Mouse (Mus musculus): ENCODE measurements at regions not wholly inside any gene's neighbourhood (a gene's known extent, or its start where the extent isn't known, plus 50 kb on each side); places are given as distances from the start of the nearest gene placed in this dataset.

GRCm38 (mm10) chr19:26208760-26209159, 396.1 kb upstream of the Smarca2 start:
- TF ChIP-seq ZC3H11A (IDR thresholded peaks at IDR 0.05; ENCODE audit: borderline replicate concordance, low read depth, low read length) (no peak), CHD2 (IDR thresholded peaks at IDR 0.05; ENCODE audit: low read depth, low read length) (no peak), ZNF384 (IDR thresholded peaks at IDR 0.05; ENCODE audit: low read depth, low read length) (no peak), HCFC1 (IDR thresholded peaks at IDR 0.05; ENCODE audit: borderline replicate concordance, insufficient read depth, low read length) (no peak), MAFK (IDR thresholded peaks at IDR 0.05; ENCODE audit: insufficient read depth, low read depth, low read length) (no peak)
- Histone ChIP-seq H3K9ac (ENCODE audit: insufficient read depth, low read depth, low read length, poor library complexity, severe bottlenecking) (no peak overlapping the region), H3K4me3 (ENCODE audit: insufficient read depth in 1 of 2, low read depth in 1 of 2, low read length in 2 of 2, poor library complexity in 1 of 2, severe bottlenecking in 1 of 2) (no peak overlapping the region), H3K4me1 (ENCODE audit: control insufficient read depth in 2 of 2, insufficient read depth in 2 of 2, low read length in 2 of 2, poor library complexity in 1 of 2) (no peaks in the 10 kb centered on the region), H3K9me3 (ENCODE audit: control insufficient read depth, insufficient read depth, low read depth, low read length) (no peaks in the 10 kb centered on the region), H3K36me3 (ENCODE audit: control insufficient read depth, insufficient read depth, low read length, poor library complexity, severe bottlenecking) (no peaks in the 10 kb centered on the region), H3K27ac (ENCODE audit: insufficient read depth, low read depth, low read length, poor library complexity, severe bottlenecking) (no peak overlapping the region)
- in situ Hi-C loops (cut with MboI; ENCODE audit: low sequenced_read_pairs in 2 of 2, unreplicated experiment in 2 of 2): no loop called here
- DNase-seq (ENCODE audit: low read depth, low spot score): no peak

GRCm38 (mm10) chr19:26234539-26234938, 370.3 kb upstream of the Smarca2 start:
- TF ChIP-seq CHD2 (IDR thresholded peaks at IDR 0.05; ENCODE audit: low read depth, low read length) (no peak), MAFK (IDR thresholded peaks at IDR 0.05; ENCODE audit: insufficient read depth, low read depth, low read length) (no peak), ZC3H11A (IDR thresholded peaks at IDR 0.05; ENCODE audit: borderline replicate concordance, low read depth, low read length) (no peak), ZNF384 (IDR thresholded peaks at IDR 0.05; ENCODE audit: low read depth, low read length) (no peak), HCFC1 (IDR thresholded peaks at IDR 0.05; ENCODE audit: borderline replicate concordance, insufficient read depth, low read length) (no peak)
- no peaks in the 10 kb centered on the region for H3K36me3 ChIP-seq (ENCODE audit: control insufficient read depth, insufficient read depth, low read length, poor library complexity, severe bottlenecking)
- no peak for DNase-seq (ENCODE audit: low read depth, low spot score)
- H3K4me1 ChIP-seq (ENCODE audit: control insufficient read depth in 2 of 2, insufficient read depth in 2 of 2, low read length in 2 of 2, poor library complexity in 1 of 2): no peaks in the 10 kb centered on the region
- H3K4me3 ChIP-seq (ENCODE audit: insufficient read depth in 1 of 2, low read depth in 1 of 2, low read length in 2 of 2, poor library complexity in 1 of 2, severe bottlenecking in 1 of 2): no peak overlapping the region
- H3K27ac ChIP-seq (ENCODE audit: insufficient read depth, low read depth, low read length, poor library complexity, severe bottlenecking): no peak overlapping the region
- H3K9me3 ChIP-seq (ENCODE audit: control insufficient read depth, insufficient read depth, low read depth, low read length): no peaks in the 10 kb centered on the region
- in situ Hi-C loops (cut with MboI; ENCODE audit: low sequenced_read_pairs in 2 of 2, unreplicated experiment in 2 of 2): no loop called here
- H3K9ac ChIP-seq (ENCODE audit: insufficient read depth, low read depth, low read length, poor library complexity, severe bottlenecking): no peak overlapping the region

- DNase-seq (ENCODE audit: low read depth, low spot score): no peak
- in situ Hi-C loops (cut with MboI; ENCODE audit: low sequenced_read_pairs in 2 of 2, unreplicated experiment in 2 of 2): no loop called here
- H3K9me3 ChIP-seq (ENCODE audit: control insufficient read depth, insufficient read depth, low read depth, low read length): no peaks in the 10 kb centered on the region
- H3K36me3 ChIP-seq (ENCODE audit: control insufficient read depth, insufficient read depth, low read length, poor library complexity, severe bottlenecking): no peaks in the 10 kb centered on the region
- no peak for TF ChIP-seq MAFK (IDR thresholded peaks at IDR 0.05; ENCODE audit: insufficient read depth, low read depth, low read length)
- no peak for TF ChIP-seq ZNF384 (IDR thresholded peaks at IDR 0.05; ENCODE audit: low read depth, low read length)
- TF ChIP-seq ZC3H11A (IDR thresholded peaks at IDR 0.05; ENCODE audit: borderline replicate concordance, low read depth, low read length): no peak
- TF ChIP-seq CHD2 (IDR thresholded peaks at IDR 0.05; ENCODE audit: low read depth, low read length): no peak
- no peak for TF ChIP-seq HCFC1 (IDR thresholded peaks at IDR 0.05; ENCODE audit: borderline replicate concordance, insufficient read depth, low read length)
- H3K9ac ChIP-seq (ENCODE audit: insufficient read depth, low read depth, low read length, poor library complexity, severe bottlenecking): no peak overlapping the region
- H3K27ac ChIP-seq (ENCODE audit: insufficient read depth, low read depth, low read length, poor library complexity, severe bottlenecking): no peak overlapping the region
- H3K4me1 ChIP-seq (ENCODE audit: control insufficient read depth in 2 of 2, insufficient read depth in 2 of 2, low read length in 2 of 2, poor library complexity in 1 of 2): no peaks in the 10 kb centered on the region
- H3K4me3 ChIP-seq (ENCODE audit: insufficient read depth in 1 of 2, low read depth in 1 of 2, low read length in 2 of 2, poor library complexity in 1 of 2, severe bottlenecking in 1 of 2): no peak overlapping the region
These were observed 360.8 kb upstream of the Smarca2 start for GRCm38 (mm10) chr19:26244067-26244466.

GRCm38 (mm10) chr19:26249751-26250150, 355.1 kb upstream of the Smarca2 start:
- H3K36me3 ChIP-seq (ENCODE audit: control insufficient read depth, insufficient read depth, low read length, poor library complexity, severe bottlenecking): no peaks in the 10 kb centered on the region
- H3K27ac ChIP-seq (ENCODE audit: insufficient read depth, low read depth, low read length, poor library complexity, severe bottlenecking): no peak overlapping the region
- no peaks in the 10 kb centered on the region for H3K4me1 ChIP-seq (ENCODE audit: control insufficient read depth in 2 of 2, insufficient read depth in 2 of 2, low read length in 2 of 2, poor library complexity in 1 of 2)
- no peaks in the 10 kb centered on the region for H3K9me3 ChIP-seq (ENCODE audit: control insufficient read depth, insufficient read depth, low read depth, low read length)
- TF ChIP-seq ZC3H11A (IDR thresholded peaks at IDR 0.05; ENCODE audit: borderline replicate concordance, low read depth, low read length) (no peak), MAFK (IDR thresholded peaks at IDR 0.05; ENCODE audit: insufficient read depth, low read depth, low read length) (no peak), CHD2 (IDR thresholded peaks at IDR 0.05; ENCODE audit: low read depth, low read length) (no peak)
- in situ Hi-C loops (cut with MboI; ENCODE audit: low sequenced_read_pairs in 2 of 2, unreplicated experiment in 2 of 2): no loop called here
- H3K9ac ChIP-seq (ENCODE audit: insufficient read depth, low read depth, low read length, poor library complexity, severe bottlenecking): no peak overlapping the region
- H3K4me3 ChIP-seq (ENCODE audit: insufficient read depth in 1 of 2, low read depth in 1 of 2, low read length in 2 of 2, poor library complexity in 1 of 2, severe bottlenecking in 1 of 2): no peak overlapping the region
- no peak for DNase-seq (ENCODE audit: low read depth, low spot score)

GRCm38 (mm10) chr19:26258677-26259076, 346.2 kb upstream of the Smarca2 start:
- Histone ChIP-seq H3K36me3 (ENCODE audit: control insufficient read depth, insufficient read depth, low read length, poor library complexity, severe bottlenecking) (no peaks in the 10 kb centered on the region), H3K9me3 (ENCODE audit: control insufficient read depth, insufficient read depth, low read depth, low read length) (no peaks in the 10 kb centered on the region), H3K9ac (ENCODE audit: insufficient read depth, low read depth, low read length, poor library complexity, severe bottlenecking) (no peak overlapping the region), H3K4me3 (ENCODE audit: insufficient read depth in 1 of 2, low read depth in 1 of 2, low read length in 2 of 2, poor library complexity in 1 of 2, severe bottlenecking in 1 of 2) (no peak overlapping the region), H3K27ac (ENCODE audit: insufficient read depth, low read depth, low read length, poor library complexity, severe bottlenecking) (no peak overlapping the region), H3K4me1 (ENCODE audit: control insufficient read depth in 2 of 2, insufficient read depth in 2 of 2, low read length in 2 of 2, poor library complexity in 1 of 2) (no peaks in the 10 kb centered on the region)
- DNase-seq (ENCODE audit: low read depth, low spot score): no peak
- TF ChIP-seq ZC3H11A (IDR thresholded peaks at IDR 0.05; ENCODE audit: borderline replicate concordance, low read depth, low read length) (no peak), MAFK (IDR thresholded peaks at IDR 0.05; ENCODE audit: insufficient read depth, low read depth, low read length) (no peak), CHD2 (IDR thresholded peaks at IDR 0.05; ENCODE audit: low read depth, low read length) (no peak)
- in situ Hi-C loops (cut with MboI; ENCODE audit: low sequenced_read_pairs in 2 of 2, unreplicated experiment in 2 of 2): no loop called here
